Mouse (Mus musculus): ENCODE measurements around the gene Gstt4.
"Not testable (repeated sequence)": the region's sequence is repeated elsewhere in the genome, so short reads cannot be mapped to it uniquely, and the experiment has no call there.

The Gstt4 gene

DNA sequence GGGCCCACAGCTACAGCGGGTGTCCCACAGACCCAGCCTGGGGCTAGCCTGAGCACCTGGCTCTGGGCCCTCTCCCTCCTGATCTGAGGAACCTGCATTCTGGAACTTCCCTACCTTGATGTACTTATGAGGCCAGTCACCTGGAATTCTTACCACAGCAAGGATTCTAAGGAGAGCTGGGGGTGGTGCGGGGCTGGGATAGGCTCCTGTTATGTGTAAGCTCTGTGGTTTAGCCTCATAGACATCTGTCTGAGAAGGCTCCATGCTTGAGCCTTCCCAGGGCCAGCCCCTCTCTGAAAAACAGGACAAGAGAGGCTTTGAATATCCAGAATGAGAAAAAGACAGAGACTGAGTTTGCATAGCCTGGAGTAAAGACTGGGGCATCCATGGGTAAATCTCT lies at the start of gene Gstt4:
TSS of gene Gstt4 (minus strand) at position 101 of the 400 bp plus-strand sequence.
- in situ Hi-C loops (cut with MboI) = no loop called here

DNA sequence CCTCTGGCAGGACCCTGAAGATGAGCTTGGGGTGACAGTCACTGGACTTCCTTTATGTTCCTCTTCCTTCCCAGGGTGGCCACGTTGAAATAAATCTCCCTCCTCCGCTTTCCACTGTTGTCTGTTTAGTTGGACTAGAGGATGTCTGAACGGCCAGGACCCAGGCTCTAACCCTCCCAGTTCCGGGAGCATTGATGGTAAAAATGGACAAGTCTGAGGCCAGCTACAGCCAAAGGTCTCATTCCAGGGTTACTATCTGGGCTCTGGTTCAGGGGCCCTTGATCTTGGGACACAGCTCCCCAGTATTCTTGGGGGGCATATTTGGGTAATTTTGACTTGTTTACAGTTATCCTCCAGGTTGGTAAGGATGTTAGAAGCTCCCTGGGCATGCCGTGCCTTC lies 39.2 kb upstream of the Gstt4 start:
- in situ Hi-C loops (cut with MboI) = no loop called here

DNA sequence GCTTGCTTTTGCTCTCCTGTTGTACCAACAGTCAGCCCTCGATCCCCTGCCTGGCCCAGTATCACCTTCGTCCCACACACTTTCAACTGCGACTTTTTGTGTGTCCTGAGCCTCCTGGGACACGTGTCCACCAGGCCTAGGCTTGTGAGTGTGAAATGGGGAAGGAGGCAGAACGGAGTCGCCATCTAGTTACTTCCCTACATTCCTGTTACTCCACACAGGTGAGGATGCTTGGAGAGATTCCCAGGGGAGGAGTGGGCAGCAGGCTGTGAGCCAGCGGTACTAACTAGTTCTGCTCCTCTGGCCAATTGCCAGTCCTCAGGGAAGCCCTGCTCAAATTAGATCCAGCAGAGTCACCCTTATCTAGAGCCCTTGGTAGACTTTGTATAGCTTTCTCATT lies 38.4 kb upstream of the Gstt4 start:
- in situ Hi-C loops (cut with MboI) = no loop called here

DNA sequence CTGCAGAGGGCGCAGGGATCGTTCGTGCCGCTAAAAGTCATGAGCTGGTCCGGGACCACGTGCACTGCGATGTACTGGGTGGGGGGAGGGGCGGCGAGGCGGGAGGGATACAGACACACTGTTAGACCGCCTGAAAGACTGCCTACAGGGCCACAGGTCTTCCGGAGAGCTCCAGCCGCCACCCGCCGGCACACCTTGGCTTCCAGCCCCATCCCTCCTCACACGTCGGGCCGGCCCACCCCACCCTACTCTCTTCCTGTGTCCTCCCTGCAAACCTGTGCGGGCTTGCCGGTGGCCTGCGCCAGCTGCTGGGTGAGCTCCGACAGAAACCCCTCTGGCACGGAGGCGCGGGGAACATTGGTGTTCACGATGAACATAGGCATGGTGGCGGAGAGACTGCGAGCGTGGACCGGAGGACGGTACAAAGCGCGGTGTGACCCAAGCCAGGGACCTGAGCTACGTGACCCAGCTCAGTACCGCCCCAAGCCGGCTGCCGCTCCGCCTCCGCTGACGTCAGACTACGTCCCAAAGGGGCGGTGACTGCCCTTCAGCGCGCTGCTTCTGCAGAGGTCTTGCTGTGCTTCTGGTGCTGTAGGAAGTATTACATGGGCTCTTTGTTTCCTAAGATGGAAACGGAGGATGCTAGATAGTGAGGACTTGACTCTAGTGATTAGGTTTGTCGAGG lies 37.6 kb upstream of the Gstt4 start, which contains the start of gene Mif:
TSS of gene Mif (minus strand) at position 455 of the 685 bp plus-strand sequence.
- in situ Hi-C loops (cut with MboI) = loop anchor here (5.0 kb wide), 1 partner anchor 118 kb away; no protein-coding TSS in a partner anchor

DNA sequence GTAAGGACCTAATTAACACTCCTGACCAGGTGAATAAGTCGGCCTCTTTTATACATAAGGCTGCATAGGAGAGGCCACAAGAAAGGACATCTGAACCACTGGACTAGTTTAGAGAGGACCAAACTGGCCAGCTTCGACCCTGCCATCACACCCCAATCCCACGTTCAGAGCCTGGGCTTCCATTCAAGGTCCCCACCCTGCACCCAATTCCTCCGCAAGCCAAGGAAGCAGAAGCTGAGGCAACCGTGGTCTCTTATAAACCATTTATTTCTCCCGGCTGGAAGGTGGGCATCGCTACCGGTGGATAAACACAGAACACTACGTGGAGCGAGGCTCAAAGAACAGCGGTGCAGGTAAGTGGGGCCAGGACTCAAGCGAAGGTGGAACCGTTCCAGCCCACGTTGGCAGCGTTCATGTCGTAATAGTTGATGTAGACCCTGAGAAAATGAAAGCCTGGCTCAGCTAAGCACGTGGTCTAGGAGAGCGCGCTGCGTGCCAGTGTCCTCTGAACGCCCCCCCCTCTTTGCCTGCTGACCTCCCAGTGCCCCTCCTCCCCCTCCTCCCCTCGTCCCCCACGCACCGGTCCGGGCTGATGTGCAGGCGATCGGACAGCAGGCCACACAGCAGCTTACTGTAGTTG lies 36.9 kb upstream of the Gstt4 start:
- in situ Hi-C loops (cut with MboI) = loop anchor here (5.0 kb wide), 1 partner anchor 117 kb away; no protein-coding TSS in a partner anchor

DNA sequence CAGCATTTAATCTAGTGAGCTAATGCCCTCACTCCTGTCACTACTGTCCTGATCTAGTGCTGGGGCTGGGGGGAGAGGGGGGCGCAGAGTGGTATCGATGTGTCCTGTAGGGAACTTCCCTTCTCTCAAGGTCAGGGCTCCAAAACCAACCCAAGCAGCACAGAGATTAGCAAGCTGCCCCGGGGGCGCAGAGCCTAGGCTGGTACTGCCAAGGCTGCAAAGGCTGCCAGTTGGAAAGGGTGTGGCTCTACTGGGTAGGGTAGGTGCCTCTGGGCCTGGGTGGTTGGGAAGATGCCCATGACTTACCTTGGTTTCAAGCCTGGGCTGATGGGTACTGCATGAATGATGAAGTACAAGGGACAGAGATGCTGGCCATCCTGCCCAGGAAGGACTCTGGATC lies 35.3 kb upstream of the Gstt4 start:
- in situ Hi-C loops (cut with MboI) = loop anchor here (5.0 kb wide), 1 partner anchor 115 kb away; no protein-coding TSS in a partner anchor

DNA sequence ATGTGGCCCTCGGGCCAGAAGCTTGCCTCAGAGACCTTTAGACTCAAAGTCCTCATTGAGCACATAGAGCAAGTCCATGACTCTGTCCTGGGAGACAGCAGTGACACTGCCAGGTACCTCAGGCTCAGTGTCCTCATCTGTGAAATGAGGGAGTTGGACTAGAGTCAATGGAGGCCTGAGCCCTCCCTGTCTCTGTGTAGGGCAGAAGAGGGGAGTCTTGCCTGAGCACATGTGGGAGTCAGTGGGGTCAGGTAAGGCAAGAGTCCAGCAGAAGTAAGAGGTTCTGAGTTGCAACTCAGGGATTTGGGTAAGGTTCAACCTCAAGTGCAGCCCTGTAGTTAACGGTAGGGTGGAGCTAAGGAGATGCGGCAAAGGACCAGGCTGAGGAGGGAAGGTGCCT lies 34.6 kb upstream of the Gstt4 start:
- in situ Hi-C loops (cut with MboI) = loop anchor here (5.0 kb wide), 1 partner anchor 115 kb away; no protein-coding TSS in a partner anchor

DNA sequence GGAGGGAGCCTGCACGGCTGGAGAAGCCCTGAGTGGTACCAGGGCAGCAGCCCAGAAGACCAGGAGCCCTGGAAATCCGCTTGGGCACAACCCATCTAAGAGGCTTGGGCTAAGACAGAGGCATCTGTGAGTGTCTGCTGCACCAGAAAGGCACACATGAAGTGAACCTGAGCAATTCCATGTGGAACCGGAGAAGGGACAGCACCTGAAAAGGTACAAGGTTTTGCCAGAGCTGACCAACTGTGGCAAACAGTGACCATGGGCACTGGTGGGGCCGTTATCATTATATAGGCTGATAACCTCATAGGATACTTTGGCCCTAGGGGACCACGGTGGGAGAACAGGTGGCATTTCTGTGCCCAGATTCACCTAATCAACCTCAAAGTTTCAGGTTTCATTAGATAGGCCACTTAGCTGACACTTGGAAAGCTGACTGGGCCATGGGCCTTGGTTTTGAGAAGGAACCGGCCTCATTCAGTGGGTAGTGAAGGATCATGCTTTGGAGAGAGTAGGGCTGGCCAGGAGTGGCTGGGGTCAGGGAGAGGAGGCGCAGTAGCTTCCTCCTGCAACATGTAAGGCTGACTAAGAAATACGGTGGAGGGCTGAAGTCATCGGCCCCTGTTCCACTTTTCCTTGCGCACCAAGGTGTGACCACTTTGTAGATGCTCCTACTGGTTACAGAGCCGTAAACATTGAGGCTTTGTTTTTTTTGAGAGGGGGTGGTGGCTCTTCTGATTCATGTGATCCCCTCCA lies 34.0 kb upstream of the Gstt4 start:
- in situ Hi-C loops (cut with MboI) = loop anchor here (5.0 kb wide), 1 partner anchor 114 kb away; no protein-coding TSS in a partner anchor

DNA sequence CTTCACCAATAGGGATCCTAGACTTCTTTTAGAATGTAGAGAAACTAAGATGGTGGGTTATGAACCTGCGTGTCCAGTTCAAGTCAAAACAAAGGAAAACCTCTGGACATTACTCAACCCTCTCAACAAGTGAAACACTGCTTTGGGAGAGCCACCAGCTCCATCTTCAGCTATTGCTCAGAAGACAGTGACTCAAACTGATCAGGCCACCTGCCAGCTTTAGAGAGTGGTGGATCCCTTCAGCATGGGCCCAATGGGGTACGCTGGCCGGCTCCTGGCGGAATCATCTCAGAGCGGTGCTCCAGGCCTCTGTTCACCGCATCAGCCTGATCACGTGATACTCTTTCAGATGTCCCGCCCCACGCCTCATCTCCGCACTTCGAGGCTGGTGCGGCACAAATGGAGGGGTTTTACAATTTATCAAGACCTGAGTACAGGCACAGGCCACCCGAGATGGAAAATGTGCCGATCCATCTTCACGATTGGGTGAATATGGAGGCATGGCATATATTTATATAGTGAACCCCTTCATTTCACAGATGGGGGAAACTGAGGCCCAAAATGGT lies 33.2 kb upstream of the Gstt4 start:
- in situ Hi-C loops (cut with MboI) = loop anchor here (5.0 kb wide), 1 partner anchor 113 kb away; no protein-coding TSS in a partner anchor

DNA sequence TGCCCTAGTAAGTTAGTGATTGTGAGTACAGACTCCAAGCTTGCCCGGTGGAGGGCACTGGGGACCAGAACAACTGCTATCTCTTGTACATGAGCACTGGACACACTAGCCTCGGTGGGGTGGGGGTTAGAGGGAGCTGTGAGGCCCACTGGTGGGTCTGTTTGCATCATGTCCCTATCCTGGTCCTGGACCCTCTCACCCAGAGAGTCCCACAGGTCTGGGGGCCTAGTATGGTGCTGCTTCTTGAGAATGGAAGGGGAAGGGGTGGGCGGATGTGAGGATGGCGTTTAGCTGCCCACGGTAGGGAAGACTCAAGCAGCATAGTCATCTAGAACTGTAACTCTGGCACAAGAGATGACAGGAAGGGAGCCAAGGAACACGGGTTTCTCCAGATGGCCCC lies 32.4 kb upstream of the Gstt4 start:
- in situ Hi-C loops (cut with MboI) = loop anchor here (5.0 kb wide), 1 partner anchor 112 kb away; no protein-coding TSS in a partner anchor

DNA sequence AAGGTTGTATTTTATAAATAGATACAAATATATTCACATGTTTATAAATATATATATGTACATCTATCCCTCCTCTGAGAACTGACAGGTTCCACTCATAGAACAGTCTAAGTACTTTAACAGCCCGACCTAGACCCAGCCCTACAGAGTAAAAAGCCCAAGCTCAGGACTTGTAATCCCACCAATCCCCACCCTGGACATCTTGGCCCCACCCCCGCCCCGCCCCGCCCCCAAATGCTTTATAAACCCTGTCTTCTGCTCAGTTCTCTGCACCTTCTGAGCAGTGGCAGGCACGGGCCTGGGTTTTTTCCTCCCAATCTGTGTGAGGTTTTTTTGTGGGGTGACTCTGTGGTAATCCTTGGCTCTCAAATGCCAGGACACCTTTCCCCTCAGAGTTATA lies 31.8 kb upstream of the Gstt4 start:
- in situ Hi-C loops (cut with MboI) = no loop called here

DNA sequence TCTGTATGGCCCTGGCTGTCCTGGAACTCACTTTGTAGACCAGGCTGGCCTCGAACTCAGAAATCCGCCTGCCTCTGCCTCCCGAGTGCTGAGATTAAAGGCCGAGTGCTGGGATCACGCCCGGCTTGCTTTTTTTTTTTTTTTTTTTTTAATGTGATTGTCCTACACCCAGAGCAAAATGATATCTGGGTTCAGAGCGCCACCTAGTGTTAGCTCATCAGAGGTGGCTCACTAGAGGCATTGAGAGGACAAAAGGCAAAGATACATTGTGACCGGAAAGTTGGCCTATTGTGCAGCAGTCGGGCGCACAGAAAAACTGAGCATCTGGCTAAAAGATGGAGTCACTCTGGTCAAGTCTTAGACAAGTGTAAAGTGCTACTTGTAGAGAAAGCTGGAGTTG lies 31.1 kb upstream of the Gstt4 start:
- in situ Hi-C loops (cut with MboI) = no loop called here

DNA sequence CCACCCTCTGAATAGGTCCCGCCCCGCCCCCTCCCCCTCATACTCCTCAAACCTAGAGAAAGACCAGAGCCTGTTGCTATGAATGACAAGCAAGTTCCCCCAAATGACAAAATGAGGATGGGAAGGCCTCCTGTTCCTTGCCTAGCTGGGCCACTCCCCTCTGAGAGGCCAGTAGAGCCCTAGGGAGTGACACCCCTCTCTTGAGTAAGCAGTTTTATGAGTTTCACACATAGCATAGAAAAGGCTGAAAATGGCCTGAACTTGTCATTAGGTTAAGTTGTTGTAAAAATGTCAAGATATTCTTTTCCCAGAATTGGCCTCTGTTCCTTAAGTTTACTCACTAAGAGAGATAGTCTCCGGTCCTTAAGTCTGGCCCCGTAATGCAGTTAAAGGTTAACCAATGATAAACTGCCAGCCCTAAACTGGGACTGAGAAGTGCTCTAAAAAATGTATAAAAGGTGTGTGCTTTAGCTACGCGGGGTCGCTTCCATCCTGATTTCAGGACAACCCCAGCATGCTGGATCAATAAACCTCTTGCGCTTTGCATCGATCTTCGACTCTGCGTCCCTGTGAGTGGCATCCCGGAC lies 30.3 kb upstream of the Gstt4 start:
- in situ Hi-C loops (cut with MboI) = no loop called here

DNA sequence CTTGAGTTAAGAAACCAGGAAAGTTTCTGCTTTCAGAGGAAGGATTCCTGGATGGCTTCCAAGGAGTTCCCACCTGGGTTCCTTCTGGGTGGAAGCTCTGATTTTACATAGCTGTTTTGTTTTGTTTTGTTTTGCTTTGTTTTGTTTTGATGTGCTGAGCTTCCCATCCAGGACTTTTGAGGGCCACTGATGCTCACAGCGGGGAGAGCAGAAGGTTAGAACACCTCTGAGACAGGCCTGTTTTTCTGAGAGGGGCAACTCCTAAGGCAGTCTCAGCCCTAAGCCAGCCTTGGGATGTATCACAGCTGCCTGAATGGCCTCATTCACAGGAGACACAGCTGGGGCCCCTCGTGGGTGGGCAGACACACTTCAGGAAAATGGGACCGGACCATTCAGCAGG lies 29.3 kb upstream of the Gstt4 start:
- in situ Hi-C loops (cut with MboI) = no loop called here

DNA sequence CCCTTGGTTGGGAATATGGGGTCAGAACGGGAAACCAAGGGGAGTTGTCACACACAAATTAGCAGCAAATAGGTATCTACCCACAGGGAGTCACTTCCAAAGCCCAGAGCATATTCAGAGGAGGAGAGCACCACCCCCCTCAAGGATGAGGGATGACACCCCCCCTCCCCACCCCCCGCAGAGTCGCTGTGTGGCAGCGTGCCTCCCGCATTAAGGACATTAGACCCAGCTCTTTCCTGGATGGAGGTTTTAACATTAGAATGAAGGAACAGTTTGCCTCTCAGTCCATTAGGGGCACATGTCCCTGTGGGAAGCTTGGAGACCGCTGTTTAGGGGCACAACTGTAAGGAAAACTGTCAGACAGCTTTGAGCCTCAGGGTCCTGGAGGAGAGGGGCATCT lies 28.7 kb upstream of the Gstt4 start:
- in situ Hi-C loops (cut with MboI) = no loop called here

DNA sequence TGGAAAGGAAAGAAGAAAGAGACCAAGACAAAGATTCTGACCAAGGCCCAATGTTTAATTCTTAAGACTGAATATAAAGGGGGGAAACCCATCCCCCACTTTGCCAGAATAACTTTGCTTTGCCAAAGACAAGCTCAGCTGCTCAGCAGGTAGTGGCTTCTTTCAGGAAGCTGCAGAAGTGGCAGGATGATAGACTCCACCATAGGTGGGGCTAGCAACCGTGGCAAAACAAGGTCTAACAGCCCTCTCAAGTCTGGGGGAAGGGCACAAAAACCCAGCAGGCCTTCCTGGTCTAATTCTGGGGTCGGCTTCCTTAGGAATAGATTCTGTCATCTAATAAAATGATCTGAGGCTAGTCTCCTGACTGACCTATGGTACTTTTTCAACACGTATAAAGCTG lies 26.0 kb upstream of the Gstt4 start:
- in situ Hi-C loops (cut with MboI) = no loop called here

DNA sequence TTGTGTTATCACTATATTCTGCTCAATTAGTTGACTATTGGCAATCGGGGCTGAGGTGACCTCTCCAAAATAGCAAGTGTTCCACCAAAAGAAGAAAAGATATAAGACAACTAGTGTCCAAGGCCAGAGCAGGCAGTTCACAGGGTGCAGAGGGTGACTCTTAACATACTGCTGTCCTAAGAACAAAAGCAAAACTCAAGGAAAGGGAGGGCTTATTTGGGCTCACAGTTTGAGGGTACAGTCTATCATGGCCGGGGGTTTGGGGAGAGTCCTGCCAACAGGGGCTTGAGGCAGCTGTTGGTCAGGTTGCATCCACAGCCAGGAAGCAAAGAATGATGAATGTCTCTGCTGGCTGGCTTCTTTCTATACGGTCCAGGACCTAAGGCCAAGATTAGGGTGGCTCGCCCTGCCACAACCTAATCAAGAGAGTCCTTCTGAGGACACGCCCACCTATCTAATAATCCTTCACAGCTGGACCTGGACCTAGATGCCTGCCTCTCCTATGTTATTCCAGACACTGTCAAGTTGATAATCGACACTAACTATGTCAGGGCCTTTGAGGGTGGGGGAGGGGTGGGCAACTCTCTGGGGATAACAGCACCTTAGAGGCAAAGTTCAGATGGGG lies 23.1 kb upstream of the Gstt4 start:
- in situ Hi-C loops (cut with MboI) = no loop called here

DNA sequence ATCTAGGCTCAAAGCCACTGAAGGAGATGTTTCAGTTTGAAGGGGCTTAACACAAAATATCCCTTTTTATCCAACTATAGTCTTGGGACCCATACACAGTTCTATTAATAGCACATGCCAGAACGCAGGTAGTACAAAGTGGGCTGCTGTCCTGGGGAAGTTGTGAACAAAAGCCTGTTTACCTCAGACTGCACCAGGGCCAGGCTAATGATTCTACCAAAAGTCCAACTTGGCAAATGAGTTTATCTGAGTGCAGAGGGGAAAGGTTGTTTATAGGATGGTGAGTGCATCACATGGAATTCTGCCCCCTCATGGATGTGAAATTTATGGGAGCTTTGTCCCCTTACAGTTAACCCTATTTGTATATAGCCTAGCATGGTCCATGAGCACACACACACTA lies 22.5 kb upstream of the Gstt4 start:
- in situ Hi-C loops (cut with MboI) = no loop called here

DNA sequence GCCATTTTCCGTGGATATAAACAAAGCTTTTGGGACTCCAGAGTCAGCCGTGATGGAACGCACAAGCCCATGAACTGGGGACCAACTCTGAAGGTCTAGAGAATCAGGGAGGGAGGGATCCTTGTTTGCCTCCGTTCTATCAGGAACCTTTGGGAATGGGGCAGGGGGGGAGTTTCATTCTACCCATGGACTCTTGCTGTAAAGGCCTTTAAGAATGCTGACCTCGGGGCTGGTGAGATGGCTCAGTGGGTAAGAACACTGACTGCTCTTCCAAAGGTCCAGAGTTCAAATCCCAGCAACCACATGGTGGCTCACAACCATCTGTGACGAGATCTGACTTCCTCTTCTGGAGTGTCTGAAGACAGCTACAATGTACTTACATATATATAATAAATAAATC lies 21.6 kb upstream of the Gstt4 start:
- in situ Hi-C loops (cut with MboI) = not testable (repeated sequence)

DNA sequence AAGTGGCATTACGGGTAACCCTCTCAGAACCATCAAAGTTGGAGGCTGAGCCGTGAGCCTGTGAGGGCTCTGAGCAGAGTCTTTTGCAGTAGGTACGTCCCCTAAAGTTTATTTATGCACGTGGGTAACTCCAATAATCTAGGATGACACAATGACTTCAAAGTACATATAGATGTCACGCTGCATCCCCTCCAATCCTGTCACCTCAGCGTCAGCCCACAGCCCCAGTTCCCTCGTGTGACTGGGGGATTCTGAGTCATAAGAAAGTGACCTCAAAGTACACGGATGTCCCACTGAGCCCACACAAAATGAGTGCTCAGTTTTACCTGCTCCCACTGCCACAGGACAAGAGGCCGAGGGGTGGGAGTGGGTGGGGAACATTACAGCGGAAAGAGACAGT lies 16.7 kb upstream of the Gstt4 start:
- in situ Hi-C loops (cut with MboI) = no loop called here

DNA sequence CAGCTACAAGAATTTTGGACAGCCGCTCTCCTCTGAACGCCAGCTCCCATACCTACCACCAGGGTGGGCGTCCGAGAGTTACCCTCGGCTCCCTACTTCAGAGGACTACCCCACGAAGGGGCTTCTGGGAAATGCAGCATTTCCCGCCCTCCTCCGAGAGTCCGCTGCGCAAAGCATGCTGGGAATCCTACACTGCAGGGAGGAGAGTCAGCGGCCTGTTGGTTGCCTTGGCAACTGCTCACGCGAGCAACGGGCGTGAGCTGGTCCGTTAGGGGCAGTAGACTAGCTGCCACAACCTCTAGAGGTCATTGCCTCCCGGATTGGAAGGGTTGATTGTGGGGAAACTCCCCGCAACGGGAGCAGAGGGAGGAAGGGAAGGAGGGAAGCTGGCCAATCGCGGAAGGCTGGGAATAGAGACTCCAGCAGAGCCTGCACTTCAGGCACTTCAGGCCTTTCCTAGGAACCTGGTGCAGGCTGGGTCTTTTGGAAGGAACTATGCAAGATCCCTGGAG lies 15.0 kb upstream of the Gstt4 start, which contains the start of gene Gstt2:
TSS of gene Gstt2 (minus strand) at position 177 of the 512 bp plus-strand sequence.
- in situ Hi-C loops (cut with MboI) = no loop called here
